Mouse (Mus musculus): ENCODE results near the gene Gm20517. TPM values are rescaled to one million over a fixed set of nuclear protein-coding genes. Genes with fewer than 3 reads are reported as not detected.

Gm20517 gene
- polyA plus RNA-seq, 1 experiment from 2014 or later = 0.70 TPM

GRCm38 (mm10) chr17:47627791-47628190, 16.4 kb downstream of the Gm20517 start:
- Histone ChIP-seq H3K9me3 (ENCODE audit: control insufficient read depth, low read length) (no peaks in the 10 kb centered on the region), H3K27me3 (ENCODE audit: control insufficient read depth, insufficient read depth, low read length) (no peaks in the 10 kb centered on the region), H3K9ac (ENCODE audit: low read length) (no peak overlapping the region), H3K4me2 (ENCODE audit: low read depth) (no peak overlapping the region), H3K4me1 (ENCODE audit: control insufficient read depth, insufficient read depth, low read length) (peaks cover 19% of the 10 kb centered on the region), H3K36me3 (ENCODE audit: control insufficient read depth, insufficient read depth, low read length) (peaks cover 7% of the 10 kb centered on the region; the same call in 1 of the 2 replicates), H3K4me3 (ENCODE audit: low read depth, low read length) (no peak overlapping the region), H3K27ac (ENCODE audit: low read depth, low read length) (no peak overlapping the region)
- DNase-seq (ENCODE audit: low spot score) (no peak), ATAC-seq (ENCODE audit: insufficient read depth, low FRiP score, low TSS enrichment) (no peak)
- WGBS = 80% methylated on average over 2 of the region's 2 CpGs

- peaks cover 19% of the 10 kb centered on the region for H3K4me1 ChIP-seq (ENCODE audit: control insufficient read depth, insufficient read depth, low read length)
- DNase-seq (ENCODE audit: low spot score) (peak; percentile 97), ATAC-seq (ENCODE audit: insufficient read depth, low FRiP score, low TSS enrichment) (peak; percentile 92)
- WGBS = under 1% methylated on average over 61 of the region's 63 CpGs
- H3K4me2 ChIP-seq (ENCODE audit: low read depth) = peak overlapping the region; percentile 71
- no peaks in the 10 kb centered on the region for H3K27me3 ChIP-seq (ENCODE audit: control insufficient read depth, insufficient read depth, low read length)
- H3K36me3 ChIP-seq (ENCODE audit: control insufficient read depth, insufficient read depth, low read length) = no peaks in the 10 kb centered on the region
- peak overlapping the region; percentile 91 for H3K27ac ChIP-seq (ENCODE audit: low read depth, low read length)
- H3K9me3 ChIP-seq (ENCODE audit: control insufficient read depth, low read length) = no peaks in the 10 kb centered on the region
- peak overlapping the region; percentile 77 for H3K9ac ChIP-seq (ENCODE audit: low read length)
- peak overlapping the region; percentile 73 for H3K4me3 ChIP-seq (ENCODE audit: low read depth, low read length)
These were observed 17.7 kb downstream of the Gm20517 start for GRCm38 (mm10) chr17:47628851-47629676.

GRCm38 (mm10) chr17:47629717-47630677, 18.6 kb downstream of the Gm20517 start:
- H3K4me1 ChIP-seq (ENCODE audit: control insufficient read depth, insufficient read depth, low read length) = peaks cover 19% of the 10 kb centered on the region
- peak overlapping the region; percentile 71 for H3K4me2 ChIP-seq (ENCODE audit: low read depth)
- peak overlapping the region; percentile 91 for H3K27ac ChIP-seq (ENCODE audit: low read depth, low read length)
- H3K4me3 ChIP-seq (ENCODE audit: low read depth, low read length) = peak overlapping the region; percentile 73
- WGBS = under 1% methylated on average over 58 of the region's 61 CpGs
- H3K27me3 ChIP-seq (ENCODE audit: control insufficient read depth, insufficient read depth, low read length) = no peaks in the 10 kb centered on the region
- H3K9me3 ChIP-seq (ENCODE audit: control insufficient read depth, low read length) = no peaks in the 10 kb centered on the region
- no peaks in the 10 kb centered on the region for H3K36me3 ChIP-seq (ENCODE audit: control insufficient read depth, insufficient read depth, low read length)
- ATAC-seq (ENCODE audit: insufficient read depth, low FRiP score, low TSS enrichment) = peak; percentile 73
- DNase-seq (ENCODE audit: low spot score) = peak; percentile 62
- H3K9ac ChIP-seq (ENCODE audit: low read length) = peak overlapping the region; percentile 77

GRCm38 (mm10) chr17:47630678-47631065, 19.3 kb downstream of the Gm20517 start, which contains the start of gene Usp49:
Gene Usp49, plus strand, starts transcription at chr17:47630690.
- no peaks in the 10 kb centered on the region for H3K36me3 ChIP-seq (ENCODE audit: control insufficient read depth, insufficient read depth, low read length)
- no peak for ATAC-seq (ENCODE audit: insufficient read depth, low FRiP score, low TSS enrichment)
- H3K9me3 ChIP-seq (ENCODE audit: control insufficient read depth, low read length) = no peaks in the 10 kb centered on the region
- WGBS = 1% methylated on average over 3 of the region's 3 CpGs
- peak within 1 kb of the TSS; percentile 91 for H3K27ac ChIP-seq (ENCODE audit: low read depth, low read length)
- no peak for DNase-seq (ENCODE audit: low spot score)
- H3K4me1 ChIP-seq (ENCODE audit: control insufficient read depth, insufficient read depth, low read length) = peaks cover 19% of the 10 kb centered on the region
- no peaks in the 10 kb centered on the region for H3K27me3 ChIP-seq (ENCODE audit: control insufficient read depth, insufficient read depth, low read length)
- H3K4me3 ChIP-seq (ENCODE audit: low read depth, low read length) = peak within 1 kb of the TSS; percentile 73
- peak within 1 kb of the TSS; percentile 71 for H3K4me2 ChIP-seq (ENCODE audit: low read depth)
- H3K9ac ChIP-seq (ENCODE audit: low read length) = peak within 1 kb of the TSS; percentile 77

GRCm38 (mm10) chr17:47632181-47632840, 20.9 kb downstream of the Gm20517 start:
- 68% methylated on average over 4 of the region's 4 CpGs for WGBS
- Histone ChIP-seq H3K4me2 (ENCODE audit: low read depth) (no peak overlapping the region), H3K9ac (ENCODE audit: low read length) (no peak overlapping the region), H3K27ac (ENCODE audit: low read depth, low read length) (no peak overlapping the region), H3K4me3 (ENCODE audit: low read depth, low read length) (no peak overlapping the region), H3K9me3 (ENCODE audit: control insufficient read depth, low read length) (no peaks in the 10 kb centered on the region), H3K36me3 (ENCODE audit: control insufficient read depth, insufficient read depth, low read length) (no peaks in the 10 kb centered on the region), H3K4me1 (ENCODE audit: control insufficient read depth, insufficient read depth, low read length) (peaks cover 19% of the 10 kb centered on the region), H3K27me3 (ENCODE audit: control insufficient read depth, insufficient read depth, low read length) (no peaks in the 10 kb centered on the region)
- no peak for DNase-seq (ENCODE audit: low spot score)
- no peak for ATAC-seq (ENCODE audit: insufficient read depth, low FRiP score, low TSS enrichment)

- no peak for ATAC-seq (ENCODE audit: insufficient read depth, low FRiP score, low TSS enrichment)
- no peak for DNase-seq (ENCODE audit: low spot score)
- Histone ChIP-seq H3K4me2 (ENCODE audit: low read depth) (no peak overlapping the region), H3K4me3 (ENCODE audit: low read depth, low read length) (no peak overlapping the region), H3K4me1 (ENCODE audit: control insufficient read depth, insufficient read depth, low read length) (peaks cover 15% of the 10 kb centered on the region), H3K9ac (ENCODE audit: low read length) (no peak overlapping the region), H3K9me3 (ENCODE audit: control insufficient read depth, low read length) (no peaks in the 10 kb centered on the region), H3K27me3 (ENCODE audit: control insufficient read depth, insufficient read depth, low read length) (no peaks in the 10 kb centered on the region), H3K27ac (ENCODE audit: low read depth, low read length) (no peak overlapping the region), H3K36me3 (ENCODE audit: control insufficient read depth, insufficient read depth, low read length) (no peaks in the 10 kb centered on the region)
- WGBS = 79% methylated on average over 7 of the region's 7 CpGs
These were observed 22.8 kb downstream of the Gm20517 start for GRCm38 (mm10) chr17:47633999-47634770.

- WGBS = 82% methylated on average over 2 of the region's 2 CpGs
- no peaks in the 10 kb centered on the region for H3K9me3 ChIP-seq (ENCODE audit: control insufficient read depth, low read length)
- no peak for DNase-seq (ENCODE audit: low spot score)
- H3K27me3 ChIP-seq (ENCODE audit: control insufficient read depth, insufficient read depth, low read length) = no peaks in the 10 kb centered on the region
- no peak overlapping the region for H3K4me3 ChIP-seq (ENCODE audit: low read depth, low read length)
- ATAC-seq (ENCODE audit: insufficient read depth, low FRiP score, low TSS enrichment) = no peak
- H3K4me1 ChIP-seq (ENCODE audit: control insufficient read depth, insufficient read depth, low read length) = no peaks in the 10 kb centered on the region
- no peaks in the 10 kb centered on the region for H3K36me3 ChIP-seq (ENCODE audit: control insufficient read depth, insufficient read depth, low read length)
- no peak overlapping the region for H3K27ac ChIP-seq (ENCODE audit: low read depth, low read length)
- H3K4me2 ChIP-seq (ENCODE audit: low read depth) = no peak overlapping the region
- H3K9ac ChIP-seq (ENCODE audit: low read length) = no peak overlapping the region
These were observed 31.6 kb downstream of the Gm20517 start for GRCm38 (mm10) chr17:47642992-47643391.

GRCm38 (mm10) chr17:47646683-47647082, 35.3 kb downstream of the Gm20517 start:
- Histone ChIP-seq H3K36me3 (ENCODE audit: control insufficient read depth, insufficient read depth, low read length) (no peaks in the 10 kb centered on the region), H3K9ac (ENCODE audit: low read length) (no peak overlapping the region), H3K9me3 (ENCODE audit: control insufficient read depth, low read length) (no peaks in the 10 kb centered on the region), H3K4me2 (ENCODE audit: low read depth) (no peak overlapping the region), H3K27me3 (ENCODE audit: control insufficient read depth, insufficient read depth, low read length) (no peaks in the 10 kb centered on the region), H3K27ac (ENCODE audit: low read depth, low read length) (no peak overlapping the region), H3K4me1 (ENCODE audit: control insufficient read depth, insufficient read depth, low read length) (no peaks in the 10 kb centered on the region), H3K4me3 (ENCODE audit: low read depth, low read length) (no peak overlapping the region)
- DNase-seq (ENCODE audit: low spot score) (peak; percentile 70), ATAC-seq (ENCODE audit: insufficient read depth, low FRiP score, low TSS enrichment) (no peak)
- WGBS = 71% methylated on average over 1 of the region's 1 CpGs

Data from neural tube, embryonic 11.5 days (tissue).